Mouse (Mus musculus) testis, adult 2 months (tissue): ENCODE results near the gene Apol6.

Experiments used
- CTCF ChIP-seq: fragments of 200-500 bp; IDR thresholded peaks from 2 replicates; pipeline ENCODE4 v1.5.1; 2012; ENCODE audit warnings: low read depth, mild to moderate bottlenecking, inconsistent platforms, low read length, moderate library complexity; ENCODE audit not compliant: control insufficient read depth, insufficient read depth, insufficient replicate concordance
- POLR2A ChIP-seq: fragments of 200-500 bp; IDR thresholded peaks from 2 replicates; pipeline ENCODE4 v1.6.1; 2012; ENCODE audit warnings: low read depth, mild to moderate bottlenecking, inconsistent platforms, low read length, moderate library complexity; ENCODE audit not compliant: control insufficient read depth

DNA sequence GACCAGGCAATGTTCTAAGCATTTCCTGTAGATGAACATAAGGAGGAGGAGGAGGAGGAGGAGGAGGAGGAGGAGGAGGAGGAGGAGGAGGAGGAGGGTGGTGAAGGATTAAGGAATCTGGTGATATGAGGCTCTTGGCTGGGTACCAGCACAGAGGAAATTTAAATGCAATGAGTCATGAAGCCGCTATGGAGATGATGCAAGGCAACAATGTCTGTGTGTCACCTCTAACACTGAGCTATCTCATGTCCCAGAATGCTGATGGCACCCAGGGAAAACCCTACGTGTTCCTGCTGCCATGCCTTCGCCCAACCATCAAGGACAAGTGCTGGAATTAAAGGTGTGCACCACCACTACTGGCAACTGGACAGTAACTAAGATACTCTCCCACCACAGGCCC lies 24.5 kb downstream of the Apol6 start:
- TF ChIP-seq POLR2A (no peak), CTCF (no peak)
